Mouse (Mus musculus): Measurements from ENCODE around the gene Aff3. TPM values are rescaled to one million over a fixed set of nuclear protein-coding genes. Genes with fewer than 3 reads are reported as not detected.
A peak's percentile ranks its signal among the peaks of the same experiment; 100 is the strongest.

The Aff3 gene
- polyA plus RNA-seq, 1 experiment from 2014 or later: 13.8 TPM

DNA sequence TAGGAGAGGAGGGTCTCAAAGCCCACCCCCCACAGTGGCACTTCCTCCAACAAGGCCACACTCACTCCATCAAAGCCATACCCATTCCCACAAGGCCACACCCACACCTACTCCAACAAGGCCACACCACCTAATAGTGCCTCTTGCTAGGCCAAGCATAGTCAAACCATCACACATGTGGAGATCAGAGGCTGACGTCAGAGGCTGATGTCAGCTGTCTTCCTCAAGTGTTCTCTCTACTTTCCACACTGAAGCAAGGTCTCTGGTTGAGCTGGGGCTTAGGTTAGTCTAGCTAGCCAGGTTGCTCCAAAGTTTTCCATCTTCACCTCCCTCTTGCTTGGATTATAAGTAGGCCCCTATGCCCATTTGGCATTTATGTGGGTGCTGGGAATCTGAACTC lies 856 bp upstream of the Aff3 start:
- no peak overlapping the region for H3K27ac ChIP-seq (replicated peaks; ENCODE audit: low read depth, low read length)

DNA sequence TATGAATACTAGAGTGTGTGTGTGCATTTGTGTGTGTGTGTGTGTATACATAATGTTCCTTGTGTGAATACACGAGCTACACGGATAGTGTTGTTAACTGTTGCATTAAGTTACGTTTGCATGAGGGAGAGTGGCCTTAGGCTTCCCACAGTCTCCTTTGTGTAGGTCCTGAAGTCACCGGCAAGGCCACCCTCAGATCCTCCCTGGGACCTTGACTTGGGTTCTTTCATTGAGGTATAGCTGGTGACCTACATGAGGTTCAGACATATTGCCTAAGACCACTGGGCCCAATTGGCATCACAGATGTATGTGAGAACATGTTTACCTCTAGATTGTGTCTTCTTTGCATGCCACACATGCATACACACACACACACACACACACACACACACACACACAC lies 494 bp downstream of the Aff3 start:
- no peak overlapping the region for H3K4me3 ChIP-seq (ENCODE audit: low read depth, low read length)
- H3K4me1 ChIP-seq (ENCODE audit: control insufficient read depth, insufficient read depth, low read length): peaks cover 21% of the 10 kb centered on the region; the same call in 1 of the 2 replicates
- ATAC-seq (ENCODE audit: low read depth): no peak
- no peaks in the 10 kb centered on the region for H3K9me3 ChIP-seq (ENCODE audit: control insufficient read depth, low read length)
- no peaks in the 10 kb centered on the region for H3K36me3 ChIP-seq (ENCODE audit: control insufficient read depth, insufficient read depth, low read length)
- no peaks in the 10 kb centered on the region for H3K27me3 ChIP-seq (replicated peaks; ENCODE audit: control insufficient read depth, insufficient read depth, low read length)
- H3K9ac ChIP-seq (ENCODE audit: low read depth, low read length): no peak overlapping the region
- no peak overlapping the region for H3K27ac ChIP-seq (replicated peaks; ENCODE audit: low read depth, low read length)
- no peak overlapping the region for H3K4me2 ChIP-seq (ENCODE audit: low read depth, low read length)
- DNase-seq (ENCODE audit: low spot score): no peak
- WGBS: 87% methylated on average over 4 of the region's 4 CpGs

More for the DNA sequence above, 856 bp upstream of the Aff3 start:
- Histone ChIP-seq H3K9ac (ENCODE audit: low read depth, low read length) (no peak overlapping the region), H3K4me2 (ENCODE audit: low read depth, low read length) (no peak overlapping the region), H3K36me3 (ENCODE audit: control insufficient read depth, insufficient read depth, low read length) (no peaks in the 10 kb centered on the region), H3K4me3 (ENCODE audit: low read depth, low read length) (no peak overlapping the region), H3K4me1 (ENCODE audit: control insufficient read depth, insufficient read depth, low read length) (peaks cover 17% of the 10 kb centered on the region; the same call in 1 of the 2 replicates), H3K27me3 (replicated peaks; ENCODE audit: control insufficient read depth, insufficient read depth, low read length) (no peaks in the 10 kb centered on the region), H3K9me3 (ENCODE audit: control insufficient read depth, low read length) (no peaks in the 10 kb centered on the region)
- no peak for ATAC-seq (ENCODE audit: low read depth)
- WGBS: 87% methylated on average over 1 of the region's 1 CpGs
- DNase-seq (ENCODE audit: low spot score): no peak

- ATAC-seq (ENCODE audit: low read depth): no peak
- Histone ChIP-seq H3K4me3 (ENCODE audit: low read depth, low read length) (no peak overlapping the region), H3K4me1 (ENCODE audit: control insufficient read depth, insufficient read depth, low read length) (peaks cover 21% of the 10 kb centered on the region; the same call in 1 of the 2 replicates), H3K36me3 (ENCODE audit: control insufficient read depth, insufficient read depth, low read length) (no peaks in the 10 kb centered on the region), H3K9ac (ENCODE audit: low read depth, low read length) (no peak overlapping the region), H3K4me2 (ENCODE audit: low read depth, low read length) (no peak overlapping the region), H3K27me3 (replicated peaks; ENCODE audit: control insufficient read depth, insufficient read depth, low read length) (no peaks in the 10 kb centered on the region), H3K9me3 (ENCODE audit: control insufficient read depth, low read length) (no peaks in the 10 kb centered on the region), H3K27ac (replicated peaks; ENCODE audit: low read depth, low read length) (no peak overlapping the region)
- no peak for DNase-seq (ENCODE audit: low spot score)
- 78% methylated on average over 3 of the region's 3 CpGs for WGBS
These were observed 2.0 kb downstream of the Aff3 start for GRCm38 (mm10) chr1:38662616-38663193.

GRCm38 (mm10) chr1:38658933-38659553 lies 5.7 kb downstream of the Aff3 start:
- H3K4me2 ChIP-seq (ENCODE audit: low read depth, low read length): no peak overlapping the region
- H3K9ac ChIP-seq (ENCODE audit: low read depth, low read length): no peak overlapping the region
- no peaks in the 10 kb centered on the region for H3K27me3 ChIP-seq (replicated peaks; ENCODE audit: control insufficient read depth, insufficient read depth, low read length)
- no peaks in the 10 kb centered on the region for H3K9me3 ChIP-seq (ENCODE audit: control insufficient read depth, low read length)
- WGBS: 40% methylated on average over 4 of the region's 4 CpGs
- no peak overlapping the region; the same call in 1 of the 2 replicates for H3K27ac ChIP-seq (replicated peaks; ENCODE audit: low read depth, low read length)
- DNase-seq (ENCODE audit: low spot score): no peak
- ATAC-seq (ENCODE audit: low read depth): no peak
- H3K36me3 ChIP-seq (ENCODE audit: control insufficient read depth, insufficient read depth, low read length): no peaks in the 10 kb centered on the region
- H3K4me3 ChIP-seq (ENCODE audit: low read depth, low read length): no peak overlapping the region
- H3K4me1 ChIP-seq (ENCODE audit: control insufficient read depth, insufficient read depth, low read length): peaks cover 13% of the 10 kb centered on the region

DNA sequence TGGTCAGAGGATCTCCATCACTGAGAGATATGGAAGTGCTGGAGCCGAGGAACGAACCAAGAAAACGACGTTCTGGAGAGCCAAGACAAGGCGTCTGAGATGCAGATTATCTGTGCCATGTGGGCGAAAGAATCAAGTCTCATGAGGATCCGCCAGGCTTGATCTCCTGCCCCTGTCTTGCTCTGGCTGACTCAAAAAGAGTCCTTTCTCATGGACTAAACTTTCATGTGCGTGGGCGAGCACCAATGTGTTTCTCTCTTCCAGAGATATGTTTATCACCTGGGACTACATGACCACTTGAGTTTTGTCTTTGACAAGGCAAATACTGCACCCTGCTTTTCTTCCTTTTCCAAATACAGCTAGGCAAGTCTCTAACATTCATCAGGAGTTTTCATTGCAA lies 6.4 kb downstream of the Aff3 start:
- ATAC-seq (ENCODE audit: low read depth) (no peak), DNase-seq (ENCODE audit: low spot score) (no peak)
- Histone ChIP-seq H3K4me3 (ENCODE audit: low read depth, low read length) (no peak overlapping the region), H3K27me3 (replicated peaks; ENCODE audit: control insufficient read depth, insufficient read depth, low read length) (no peaks in the 10 kb centered on the region), H3K4me1 (ENCODE audit: control insufficient read depth, insufficient read depth, low read length) (peaks cover 13% of the 10 kb centered on the region), H3K27ac (replicated peaks; ENCODE audit: low read depth, low read length) (no peak overlapping the region), H3K36me3 (ENCODE audit: control insufficient read depth, insufficient read depth, low read length) (no peaks in the 10 kb centered on the region), H3K9me3 (ENCODE audit: control insufficient read depth, low read length) (no peaks in the 10 kb centered on the region), H3K9ac (ENCODE audit: low read depth, low read length) (no peak overlapping the region), H3K4me2 (ENCODE audit: low read depth, low read length) (no peak overlapping the region)
- WGBS: 81% methylated on average over 9 of the region's 9 CpGs

DNA sequence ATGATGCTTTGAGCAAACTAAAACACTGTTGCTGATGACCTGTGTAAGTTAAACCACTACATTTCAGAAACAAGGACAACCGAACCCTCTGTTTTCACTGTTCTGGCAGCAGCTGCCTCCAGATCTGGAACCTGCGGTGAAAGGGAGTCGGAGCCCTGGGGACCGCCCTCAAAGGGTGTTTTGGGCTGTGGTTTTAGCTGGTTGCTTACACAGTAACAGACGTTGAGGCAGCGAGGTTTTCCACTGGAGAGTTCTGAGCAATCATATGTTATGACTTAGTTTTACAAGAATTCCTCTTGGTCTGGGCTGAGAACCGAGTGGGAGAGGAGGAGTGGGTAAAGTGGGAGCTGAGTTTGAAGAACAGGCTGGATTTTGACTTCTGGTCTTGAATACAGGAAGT lies 7.1 kb downstream of the Aff3 start:
- Histone ChIP-seq H3K9ac (ENCODE audit: low read depth, low read length) (no peak overlapping the region), H3K27ac (replicated peaks; ENCODE audit: low read depth, low read length) (no peak overlapping the region), H3K4me1 (ENCODE audit: control insufficient read depth, insufficient read depth, low read length) (peaks cover 13% of the 10 kb centered on the region), H3K27me3 (replicated peaks; ENCODE audit: control insufficient read depth, insufficient read depth, low read length) (no peaks in the 10 kb centered on the region), H3K9me3 (ENCODE audit: control insufficient read depth, low read length) (no peaks in the 10 kb centered on the region), H3K4me3 (ENCODE audit: low read depth, low read length) (no peak overlapping the region), H3K36me3 (ENCODE audit: control insufficient read depth, insufficient read depth, low read length) (no peaks in the 10 kb centered on the region), H3K4me2 (ENCODE audit: low read depth, low read length) (no peak overlapping the region)
- WGBS: 38% methylated on average over 7 of the region's 7 CpGs
- ATAC-seq (ENCODE audit: low read depth): peak; percentile 33; the same call in 1 of the 2 replicates
- peak; percentile 67 for DNase-seq (ENCODE audit: low spot score)

- 96% methylated on average over 5 of the region's 5 CpGs for WGBS
- H3K27ac ChIP-seq (replicated peaks; ENCODE audit: low read depth, low read length): no peak overlapping the region
- H3K4me3 ChIP-seq (ENCODE audit: low read depth, low read length): no peak overlapping the region
- H3K36me3 ChIP-seq (ENCODE audit: control insufficient read depth, insufficient read depth, low read length): no peaks in the 10 kb centered on the region
- no peak overlapping the region for H3K4me2 ChIP-seq (ENCODE audit: low read depth, low read length)
- peaks cover 5% of the 10 kb centered on the region for H3K4me1 ChIP-seq (ENCODE audit: control insufficient read depth, insufficient read depth, low read length)
- ATAC-seq (ENCODE audit: low read depth): no peak
- no peaks in the 10 kb centered on the region for H3K9me3 ChIP-seq (ENCODE audit: control insufficient read depth, low read length)
- H3K27me3 ChIP-seq (replicated peaks; ENCODE audit: control insufficient read depth, insufficient read depth, low read length): no peaks in the 10 kb centered on the region
- DNase-seq (ENCODE audit: low spot score): no peak
- no peak overlapping the region for H3K9ac ChIP-seq (ENCODE audit: low read depth, low read length)
These were observed 9.7 kb downstream of the Aff3 start for GRCm38 (mm10) chr1:38654981-38655540.

- no peaks in the 10 kb centered on the region for H3K9me3 ChIP-seq (ENCODE audit: control insufficient read depth, low read length)
- H3K4me1 ChIP-seq (ENCODE audit: control insufficient read depth, insufficient read depth, low read length): no peaks in the 10 kb centered on the region
- ATAC-seq (ENCODE audit: low read depth) (no peak), DNase-seq (ENCODE audit: low spot score) (no peak)
- H3K4me2 ChIP-seq (ENCODE audit: low read depth, low read length): no peak overlapping the region
- no peaks in the 10 kb centered on the region for H3K36me3 ChIP-seq (ENCODE audit: control insufficient read depth, insufficient read depth, low read length)
- H3K27me3 ChIP-seq (replicated peaks; ENCODE audit: control insufficient read depth, insufficient read depth, low read length): no peaks in the 10 kb centered on the region
- 52% methylated on average over 7 of the region's 7 CpGs for WGBS
- no peak overlapping the region for H3K9ac ChIP-seq (ENCODE audit: low read depth, low read length)
- no peak overlapping the region for H3K4me3 ChIP-seq (ENCODE audit: low read depth, low read length)
- H3K27ac ChIP-seq (replicated peaks; ENCODE audit: low read depth, low read length): no peak overlapping the region
These were observed 14.7 kb downstream of the Aff3 start for GRCm38 (mm10) chr1:38650031-38650430.

DNA sequence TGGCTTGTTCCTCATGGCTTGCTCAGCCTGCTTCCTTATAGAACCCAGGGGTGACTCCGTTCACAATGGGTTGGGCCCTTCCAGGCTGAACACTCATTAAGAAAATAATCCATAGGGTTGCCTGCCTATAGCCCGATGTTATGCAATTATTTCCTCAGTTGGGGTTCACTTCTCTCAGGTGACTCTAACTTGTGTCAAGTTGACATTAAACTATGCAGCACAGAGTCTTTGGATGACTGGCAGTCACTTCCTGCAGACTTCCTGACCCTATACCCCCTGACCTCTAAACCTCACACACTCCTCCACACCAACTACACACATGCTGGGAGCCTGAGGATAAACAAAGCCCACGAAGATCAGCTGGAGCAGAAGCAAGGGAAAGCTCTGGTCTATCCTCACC lies 15.6 kb downstream of the Aff3 start:
- H3K27ac ChIP-seq (replicated peaks; ENCODE audit: low read depth, low read length): no peak overlapping the region
- 44% methylated on average over 3 of the region's 3 CpGs for WGBS
- no peaks in the 10 kb centered on the region for H3K9me3 ChIP-seq (ENCODE audit: control insufficient read depth, low read length)
- no peak overlapping the region for H3K4me3 ChIP-seq (ENCODE audit: low read depth, low read length)
- no peak for ATAC-seq (ENCODE audit: low read depth)
- no peak overlapping the region for H3K4me2 ChIP-seq (ENCODE audit: low read depth, low read length)
- H3K27me3 ChIP-seq (replicated peaks; ENCODE audit: control insufficient read depth, insufficient read depth, low read length): no peaks in the 10 kb centered on the region
- no peak overlapping the region for H3K9ac ChIP-seq (ENCODE audit: low read depth, low read length)
- DNase-seq (ENCODE audit: low spot score): no peak
- no peaks in the 10 kb centered on the region for H3K36me3 ChIP-seq (ENCODE audit: control insufficient read depth, insufficient read depth, low read length)
- no peaks in the 10 kb centered on the region for H3K4me1 ChIP-seq (ENCODE audit: control insufficient read depth, insufficient read depth, low read length)

Data from embryonic facial prominence, embryonic 14.5 days (tissue).